Mouse (Mus musculus) adrenal gland, adult 2 months (tissue): Measurements from ENCODE around the gene Lrrc32. TPM values are rescaled to one million over a fixed set of nuclear protein-coding genes. Genes with fewer than 3 reads are reported as not detected.

Experiments used
- DNase-seq: peaks from one replicate; pipeline ENCODE4 v3.0.0; 2021
- polyA plus RNA-seq: library from polyadenylated mRNA; depleted of rRNA; stranded (reverse); fragments of >200 nt; gene quantifications from 2 replicates; pipeline ENCODE4 v1.2.3, GENCODE M21; 2012; rRNA removed
- total RNA-seq, 2 experiments: library from RNA; stranded (reverse); gene quantifications; 2 replicates each; pipeline ENCODE4 v1.2.3; 2021

The Lrrc32 gene
- total and polyA plus RNA-seq, 3 experiments, result 16.6 to 37.1 (median 17.0) TPM

DNA sequence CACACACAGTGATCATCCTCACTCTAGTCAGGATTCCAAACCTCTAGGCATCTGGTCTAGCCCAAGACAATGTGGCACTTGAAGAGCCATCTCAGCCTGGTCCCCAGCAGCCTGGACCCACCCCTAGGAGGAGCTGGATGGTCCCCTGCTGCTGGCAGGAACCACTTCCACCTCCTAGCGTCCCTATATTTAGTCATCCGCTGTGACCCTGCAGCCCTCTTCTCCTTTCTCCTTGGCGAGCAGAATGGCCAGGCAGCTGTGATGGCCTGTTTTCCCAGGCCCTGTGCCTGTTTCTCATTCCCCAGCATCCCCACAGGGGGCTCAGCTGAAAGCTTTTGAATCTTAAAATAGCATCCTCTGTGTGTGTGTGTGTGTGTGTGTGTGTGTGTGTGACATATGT, 59.8 kb downstream of the Lrrc32 start:
- DNase-seq, result no peak

GRCm38 (mm10) chr7:98550596-98550995, 61.5 kb downstream of the Lrrc32 start:
- no peak for DNase-seq

DNA sequence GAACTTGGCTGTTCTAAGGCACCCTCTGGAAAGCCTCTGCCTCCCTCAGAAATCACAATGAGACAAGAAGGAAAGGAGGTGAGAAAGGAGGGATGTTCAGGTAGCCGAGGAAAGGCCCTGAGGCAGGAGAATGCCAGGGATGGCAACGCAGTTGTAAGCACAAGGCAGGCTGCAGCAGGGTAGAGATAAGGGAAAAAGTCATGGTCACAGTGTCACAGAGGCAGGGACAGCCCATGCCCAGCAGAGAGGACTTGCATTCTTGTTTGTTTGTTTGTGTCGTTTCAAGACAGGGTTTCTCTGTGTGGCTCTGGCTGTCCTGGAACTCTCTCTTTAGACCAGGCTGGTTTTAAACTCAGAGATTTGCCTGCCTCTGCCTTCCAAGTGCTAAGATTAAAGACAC, 62.0 kb downstream of the Lrrc32 start:
- peak; percentile 68 for DNase-seq

Other genes with a start within 250 kb of the Lrrc32 start
- 10 to 100 TPM; 10.7 to 22.0 TPM for gene Acer3, start 168.1 kb upstream of the Lrrc32 start, total RNA-seq
- 1.2 and 1.3 TPM in 2 replicates for gene Acer3, start 168.1 kb upstream of the Lrrc32 start, polyA plus RNA-seq
- gene Tsku, start 128.0 kb upstream of the Lrrc32 start, total RNA-seq, result 10 to 100 TPM; 22.4 to 41.5 TPM
- gene Tsku, start 128.0 kb upstream of the Lrrc32 start, polyA plus RNA-seq, result 52.3 and 58.9 TPM in 2 replicates
- gene Gucy2d, start 48.9 kb upstream of the Lrrc32 start, total RNA-seq, result not detected
- gene Gucy2d, start 48.9 kb upstream of the Lrrc32 start, polyA plus RNA-seq, result not detected in 2 replicates
- 10 to 100 TPM; 25.3 to 47.5 TPM for gene Emsy, start 167.5 kb downstream of the Lrrc32 start, total RNA-seq
- 10.9 and 12.1 TPM in 2 replicates for gene Emsy, start 167.5 kb downstream of the Lrrc32 start, polyA plus RNA-seq
- 10 to 100 TPM; 58.6 to 77.4 TPM for gene Thap12, start 213.8 kb downstream of the Lrrc32 start, total RNA-seq
- 5.5 and 7.0 TPM in 2 replicates for gene Thap12, start 213.8 kb downstream of the Lrrc32 start, polyA plus RNA-seq